Mouse (Mus musculus) testis, adult 2 months (tissue): ENCODE results near the gene Sorbs2.

Source experiments
- CTCF ChIP-seq: fragments of 200-500 bp; IDR thresholded peaks from 2 replicates; pipeline ENCODE4 v1.5.1; 2012; ENCODE audit warnings: low read depth, mild to moderate bottlenecking, inconsistent platforms, low read length, moderate library complexity; ENCODE audit not compliant: control insufficient read depth, insufficient read depth, insufficient replicate concordance
- POLR2A ChIP-seq: fragments of 200-500 bp; IDR thresholded peaks from 2 replicates; pipeline ENCODE4 v1.6.1; 2012; ENCODE audit warnings: low read depth, mild to moderate bottlenecking, inconsistent platforms, low read length, moderate library complexity; ENCODE audit not compliant: control insufficient read depth

DNA sequence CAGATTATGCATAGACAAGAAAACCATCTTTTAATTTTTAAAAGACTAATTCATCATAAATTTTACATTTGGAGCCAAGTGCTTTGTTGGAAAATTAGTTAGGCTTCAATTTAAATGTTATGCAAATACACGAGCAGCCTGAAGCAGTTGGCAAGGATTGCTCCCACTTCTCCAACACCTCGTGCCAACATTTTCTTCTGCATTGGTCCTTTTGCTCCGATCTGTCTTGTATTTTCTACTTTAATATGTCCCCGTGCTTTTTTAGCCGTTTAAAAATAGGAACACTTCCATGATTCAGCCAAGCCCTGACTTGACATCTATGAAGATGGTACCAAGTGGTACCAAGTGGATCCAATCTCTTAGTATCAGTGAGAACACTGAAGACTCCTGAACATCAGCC lies 50.8 kb downstream of the Sorbs2 start:
- TF ChIP-seq CTCF (no peak), POLR2A (no peak)
